Mouse (Mus musculus): ENCODE results near the gene Rbm12.

- TF ChIP-seq CTCF (IDR thresholded peaks at IDR 0.05; ENCODE audit: low read depth, low read length) (no peak), GATA2 (IDR thresholded peaks at IDR 0.05; ENCODE audit: borderline replicate concordance, low read depth, low read length) (no peak), GATA1 (IDR thresholded peaks at IDR 0.05; ENCODE audit: borderline replicate concordance, low read length) (no peak), TAL1 (conservative IDR thresholded peaks at IDR 0.05; ENCODE audit: low read depth, low read length) (no peak)
These were observed 22.4 kb upstream of the Rbm12 start for GRCm38 (mm10) chr2:156134161-156134560.
